Mouse (Mus musculus) left cerebral cortex, postnatal 10 days (tissue): ENCODE measurements around the gene Gm45623. TPM values are rescaled to one million over a fixed set of nuclear protein-coding genes. Genes with fewer than 3 reads are reported as not detected.
A peak's percentile ranks its signal among the peaks of the same experiment; 100 is the strongest.

Experiments used
- DNase-seq, 2 experiments: peaks; one replicate each; pipeline ENCODE4 v3.0.0; 2021 to 2022; ENCODE audit warnings: low spot score in 2 of 2, mixed read lengths in 1 of 2; ENCODE audit errors: extremely low spot score in 1 of 2
- intact Hi-C: fragments of 180-260 bp; cut with DNase I; formaldehyde crosslinking; loops from one replicate; pipeline ENCODE4 v1.15.1; 2025
- total RNA-seq, 2 experiments: library from RNA; stranded (reverse); gene quantifications; 2 replicates each; pipeline ENCODE4 v1.2.3; 2021

The Gm45623 gene
- total RNA-seq, 2 experiments from 2014 or later, result 6.9 to 13.1 TPM

DNA sequence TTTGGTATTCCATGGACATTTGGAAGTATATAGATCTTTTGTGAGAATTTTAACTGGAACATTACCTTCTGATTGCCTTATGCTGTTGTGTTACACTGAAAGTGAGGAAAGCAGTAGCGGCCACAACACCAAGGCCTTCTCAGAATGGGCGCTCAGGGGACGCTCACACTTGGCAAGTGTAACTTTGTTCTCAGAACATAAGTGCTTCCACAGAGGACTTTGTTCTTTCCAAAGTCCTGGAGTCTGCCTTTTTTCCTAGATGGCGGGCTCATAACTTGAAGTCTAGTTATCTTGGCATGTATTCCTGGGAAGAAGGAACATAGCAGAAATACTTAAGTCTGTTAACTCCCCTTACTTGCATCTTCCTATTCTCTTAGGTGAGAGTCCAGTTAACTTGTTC, 46.5 kb downstream of the Gm45623 start:
- intact Hi-C loops, result no loop called here
- no peak for DNase-seq

DNA sequence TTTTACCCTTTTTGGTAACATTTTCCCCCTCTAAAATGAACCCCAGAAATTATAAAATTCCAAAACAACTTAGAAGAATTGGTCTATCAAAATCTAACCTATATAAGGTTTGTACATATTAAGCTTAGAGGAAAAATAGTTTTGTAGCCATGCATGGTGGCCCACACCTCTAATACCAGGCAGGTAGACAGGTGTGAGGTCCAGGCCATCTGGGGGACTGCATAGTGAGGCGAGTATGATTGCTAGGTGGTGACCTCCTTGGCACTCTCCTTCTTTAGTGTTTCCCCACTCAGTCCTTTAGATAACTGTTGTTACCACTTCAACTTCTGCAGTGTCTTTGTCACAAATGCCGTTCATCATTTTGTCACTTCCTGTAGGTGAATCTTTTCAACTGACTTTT, 49.0 kb downstream of the Gm45623 start:
- no peak for DNase-seq
- intact Hi-C loops, result no loop called here

DNA sequence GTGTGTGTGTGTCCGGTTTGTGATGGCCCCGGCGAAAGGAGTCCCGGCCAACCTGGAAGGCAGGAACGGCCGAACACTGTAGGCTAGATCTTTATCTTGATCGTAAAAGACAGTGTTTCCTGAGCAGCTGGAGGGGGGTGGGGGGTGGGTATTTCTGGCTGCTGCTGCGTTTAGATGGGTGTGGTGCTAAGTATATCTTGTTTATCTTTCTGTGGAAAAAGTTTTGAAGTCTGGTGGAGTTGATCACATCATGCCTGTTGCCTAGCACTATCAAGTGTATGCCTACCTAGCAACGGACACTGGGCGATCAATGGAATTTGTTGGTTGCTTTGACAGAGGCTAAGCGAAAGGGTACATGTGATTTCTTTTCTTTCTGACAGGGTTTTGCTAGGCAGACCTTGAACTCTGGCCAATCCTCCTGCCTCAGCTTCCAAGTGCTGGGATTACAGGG, 49.7 kb downstream of the Gm45623 start:
- intact Hi-C loops, result no loop called here
- no peak for DNase-seq

DNA sequence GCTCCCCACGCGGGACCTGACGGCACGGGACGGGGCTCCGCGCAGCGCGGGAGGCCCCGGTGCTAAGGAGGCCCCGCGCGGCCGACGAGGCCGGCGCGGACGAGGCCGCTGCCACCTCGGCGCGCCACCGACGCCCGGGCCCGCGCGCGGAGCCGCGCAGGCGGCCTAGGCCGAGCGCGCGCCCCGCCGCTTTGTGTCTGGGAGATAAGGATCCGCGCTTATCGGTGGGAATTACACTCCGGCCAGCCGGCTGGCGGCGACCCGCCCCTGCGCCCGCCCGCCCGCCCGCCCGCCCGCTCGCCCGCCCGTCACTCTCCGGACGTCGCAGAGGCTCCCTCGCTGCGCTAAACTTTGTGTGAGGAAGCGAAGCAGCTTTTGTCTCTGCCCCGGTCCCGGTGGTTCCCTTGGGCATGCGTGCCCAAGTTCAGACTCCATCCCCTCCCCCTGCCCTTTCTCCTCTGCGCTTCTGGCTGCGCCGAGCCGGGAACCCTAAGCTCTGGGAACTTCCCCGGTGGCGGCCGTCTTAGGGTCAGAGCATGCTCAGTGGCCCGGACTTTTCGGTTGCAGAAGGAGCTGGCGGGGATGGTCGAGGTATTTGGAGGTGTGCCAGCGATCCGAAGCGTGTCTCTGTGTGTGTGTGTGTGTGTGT, 50.3 kb downstream of the Gm45623 start:
- intact Hi-C loops, result no loop called here
- peak; percentile 46 to 82 for DNase-seq

DNA sequence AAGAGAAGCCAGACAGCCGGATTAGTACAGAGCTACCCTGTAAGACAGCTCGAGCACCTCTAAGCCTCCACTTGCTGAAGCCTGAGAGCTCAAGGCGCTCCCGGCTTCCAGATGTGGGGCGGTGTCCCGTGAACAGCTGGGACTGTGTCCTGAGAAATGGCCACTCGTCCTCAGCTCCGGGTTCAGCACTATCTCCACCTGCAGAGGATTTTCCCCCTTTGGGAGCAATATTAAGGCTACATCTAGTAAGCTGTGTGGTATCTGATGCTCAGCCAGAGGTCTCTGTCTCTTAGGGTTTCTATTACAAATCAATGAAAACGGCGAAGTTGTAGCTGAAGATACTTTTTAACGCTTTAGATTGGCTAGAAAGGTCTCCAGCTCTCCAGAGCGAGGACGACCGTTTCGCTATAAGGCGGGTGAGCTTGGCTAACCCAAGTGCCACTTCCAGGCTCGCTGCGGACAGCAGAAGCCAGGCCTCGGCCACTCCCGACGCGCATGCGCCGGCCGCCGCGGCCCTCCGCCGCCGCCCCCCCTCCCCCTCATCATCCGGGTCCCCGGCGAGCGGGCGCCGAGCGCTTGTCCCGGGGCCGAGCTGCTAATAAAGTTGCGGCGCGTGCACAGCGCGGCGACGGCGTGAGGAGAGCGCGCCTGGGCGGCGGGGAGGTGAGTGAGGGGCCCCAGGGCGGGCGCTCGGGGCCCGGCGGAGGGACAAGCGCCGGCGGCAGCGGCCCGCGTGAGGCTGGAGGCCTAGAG, 51.0 kb downstream of the Gm45623 start, which contains the start of gene Smad5:
Gene Smad5, plus strand, starts transcription at position 542 of the 753 bp plus-strand sequence.
- peak; percentile 71 to 94 for DNase-seq
- intact Hi-C loops, result no loop called here

Other genes starting within 250 kb of the Gm45623 start
- gene Fbxl21, start 231.4 kb downstream of the Gm45623 start, total RNA-seq, result 1 to 10 TPM; 3.8 to 4.2 TPM
- gene Lect2, start 205.3 kb downstream of the Gm45623 start, total RNA-seq, result not detected
- gene Tgfbi, start 144.3 kb downstream of the Gm45623 start, total RNA-seq, result 1 to 10 TPM; 3.5 to 4.0 TPM
- gene Smad5, start 50.8 kb downstream of the Gm45623 start, total RNA-seq, result 10 to 100 TPM; 22.3 to 23.0 TPM
- 1 to 10 TPM; 3.0 to 3.4 TPM for gene Trpc7, start 142.2 kb upstream of the Gm45623 start, total RNA-seq